Mouse (Mus musculus): ENCODE measurements around the gene Lhx5. TPM values are rescaled to one million over a fixed set of nuclear protein-coding genes. Genes with fewer than 3 reads are reported as not detected.

The Lhx5 gene
- polyA plus RNA-seq, 1 experiment from 2014 or later, result not detected

- Histone ChIP-seq H3K4me2 (no peak overlapping the region), H3K9ac (no peak overlapping the region), H3K9me3 (no peaks in the 10 kb centered on the region), H3K27me3 (replicated peaks) (peaks cover 99% of the 10 kb centered on the region), H3K36me3 (no peaks in the 10 kb centered on the region), H3K4me3 (no peak overlapping the region), H3K4me1 (peaks cover 18% of the 10 kb centered on the region), H3K27ac (replicated peaks) (no peak overlapping the region)
- WGBS, result 1% methylated on average over 13 of the region's 13 CpGs
- ATAC-seq (ENCODE audit: extremely low read depth, insufficient number of reproducible peaks, low FRiP score, low TSS enrichment), result no peak
Observed at GRCm38 (mm10) chr5:120433135-120433760, 1.7 kb downstream of the Lhx5 start.

- H3K4me2 ChIP-seq, result no peak overlapping the region
- ATAC-seq (ENCODE audit: extremely low read depth, insufficient number of reproducible peaks, low FRiP score, low TSS enrichment), result no peak
- H3K4me3 ChIP-seq, result no peak overlapping the region
- H3K27me3 ChIP-seq (replicated peaks), result peaks cover 100% of the 10 kb centered on the region
- H3K4me1 ChIP-seq, result peaks cover 19% of the 10 kb centered on the region
- no peak overlapping the region for H3K9ac ChIP-seq
- no peaks in the 10 kb centered on the region for H3K36me3 ChIP-seq
- 1% methylated on average over 21 of the region's 21 CpGs for WGBS
- H3K27ac ChIP-seq (replicated peaks), result no peak overlapping the region
- H3K9me3 ChIP-seq, result no peaks in the 10 kb centered on the region
Observed at GRCm38 (mm10) chr5:120434231-120434735, 2.8 kb downstream of the Lhx5 start.

GRCm38 (mm10) chr5:120435006-120435681, 3.6 kb downstream of the Lhx5 start:
- no peaks in the 10 kb centered on the region for H3K9me3 ChIP-seq
- no peaks in the 10 kb centered on the region for H3K36me3 ChIP-seq
- H3K9ac ChIP-seq, result no peak overlapping the region
- ATAC-seq (ENCODE audit: extremely low read depth, insufficient number of reproducible peaks, low FRiP score, low TSS enrichment), result no peak
- H3K4me2 ChIP-seq, result no peak overlapping the region
- 1% methylated on average over 44 of the region's 44 CpGs for WGBS
- peaks cover 28% of the 10 kb centered on the region for H3K4me1 ChIP-seq
- H3K4me3 ChIP-seq, result peak overlapping the region; percentile 52; the same call in 1 of the 2 replicates
- H3K27me3 ChIP-seq (replicated peaks), result peaks cover 100% of the 10 kb centered on the region
- no peak overlapping the region for H3K27ac ChIP-seq (replicated peaks)

GRCm38 (mm10) chr5:120435731-120436501, 4.4 kb downstream of the Lhx5 start:
- H3K4me1 ChIP-seq, result peaks cover 31% of the 10 kb centered on the region
- H3K9ac ChIP-seq, result peak overlapping the region; percentile 34; the same call in 1 of the 2 replicates

GRCm38 (mm10) chr5:120436885-120437495, 5.5 kb downstream of the Lhx5 start:
- peaks cover 31% of the 10 kb centered on the region for H3K4me1 ChIP-seq
- H3K36me3 ChIP-seq, result no peaks in the 10 kb centered on the region
- peaks cover 96% of the 10 kb centered on the region for H3K27me3 ChIP-seq (replicated peaks)
- H3K27ac ChIP-seq (replicated peaks), result no peak overlapping the region
- ATAC-seq (ENCODE audit: extremely low read depth, insufficient number of reproducible peaks, low FRiP score, low TSS enrichment), result no peak
- no peak overlapping the region for H3K9ac ChIP-seq
- H3K4me3 ChIP-seq, result no peak overlapping the region
- no peak overlapping the region for H3K4me2 ChIP-seq
- no peaks in the 10 kb centered on the region for H3K9me3 ChIP-seq
- WGBS, result 2% methylated on average over 18 of the region's 18 CpGs

More at GRCm38 (mm10) chr5:120435731-120436501, 4.4 kb downstream of the Lhx5 start:
- under 1% methylated on average over 46 of the region's 47 CpGs for WGBS
- peaks cover 99% of the 10 kb centered on the region for H3K27me3 ChIP-seq (replicated peaks)
- H3K4me3 ChIP-seq, result peak overlapping the region; percentile 52
- peak overlapping the region; percentile 75 for H3K4me2 ChIP-seq
- no peak for ATAC-seq (ENCODE audit: extremely low read depth, insufficient number of reproducible peaks, low FRiP score, low TSS enrichment)
- no peak overlapping the region for H3K27ac ChIP-seq (replicated peaks)
- H3K9me3 ChIP-seq, result no peaks in the 10 kb centered on the region
- no peaks in the 10 kb centered on the region for H3K36me3 ChIP-seq

GRCm38 (mm10) chr5:120437539-120437938, 6.0 kb downstream of the Lhx5 start:
- Histone ChIP-seq H3K27ac (replicated peaks) (no peak overlapping the region), H3K4me3 (peak overlapping the region; percentile 37; the same call in 1 of the 2 replicates), H3K9me3 (no peaks in the 10 kb centered on the region), H3K27me3 (replicated peaks) (peaks cover 96% of the 10 kb centered on the region), H3K4me1 (peaks cover 31% of the 10 kb centered on the region), H3K36me3 (no peaks in the 10 kb centered on the region), H3K4me2 (peak overlapping the region; percentile 44; the same call in 1 of the 2 replicates), H3K9ac (no peak overlapping the region)
- WGBS, result 2% methylated on average over 17 of the region's 17 CpGs
- no peak for ATAC-seq (ENCODE audit: extremely low read depth, insufficient number of reproducible peaks, low FRiP score, low TSS enrichment)

GRCm38 (mm10) chr5:120437986-120438385, 6.5 kb downstream of the Lhx5 start:
- WGBS, result 1% methylated on average over 33 of the region's 33 CpGs
- H3K9me3 ChIP-seq, result no peaks in the 10 kb centered on the region
- no peak overlapping the region for H3K27ac ChIP-seq (replicated peaks)
- H3K27me3 ChIP-seq (replicated peaks), result peaks cover 96% of the 10 kb centered on the region
- no peak overlapping the region for H3K9ac ChIP-seq
- ATAC-seq (ENCODE audit: extremely low read depth, insufficient number of reproducible peaks, low FRiP score, low TSS enrichment), result no peak
- peak overlapping the region; percentile 44 for H3K4me2 ChIP-seq
- peaks cover 31% of the 10 kb centered on the region for H3K4me1 ChIP-seq
- peak overlapping the region; percentile 37 for H3K4me3 ChIP-seq
- H3K36me3 ChIP-seq, result no peaks in the 10 kb centered on the region

- Histone ChIP-seq H3K9ac (no peak overlapping the region), H3K4me3 (no peak overlapping the region), H3K4me1 (peaks cover 31% of the 10 kb centered on the region), H3K9me3 (no peaks in the 10 kb centered on the region), H3K4me2 (no peak overlapping the region), H3K27ac (replicated peaks) (no peak overlapping the region), H3K27me3 (replicated peaks) (peaks cover 96% of the 10 kb centered on the region), H3K36me3 (no peaks in the 10 kb centered on the region)
- WGBS, result 1% methylated on average over 13 of the region's 13 CpGs
- ATAC-seq (ENCODE audit: extremely low read depth, insufficient number of reproducible peaks, low FRiP score, low TSS enrichment), result no peak
Observed at GRCm38 (mm10) chr5:120438469-120438868, 7.0 kb downstream of the Lhx5 start.

- H3K4me3 ChIP-seq, result peak overlapping the region; percentile 48
- peak overlapping the region; percentile 71; the same call in 1 of the 2 replicates for H3K4me2 ChIP-seq
- no peak overlapping the region for H3K27ac ChIP-seq (replicated peaks)
- WGBS, result 2% methylated on average over 27 of the region's 27 CpGs
- H3K36me3 ChIP-seq, result no peaks in the 10 kb centered on the region
- H3K9ac ChIP-seq, result no peak overlapping the region
- no peak for ATAC-seq (ENCODE audit: extremely low read depth, insufficient number of reproducible peaks, low FRiP score, low TSS enrichment)
- H3K27me3 ChIP-seq (replicated peaks), result peaks cover 96% of the 10 kb centered on the region
- H3K4me1 ChIP-seq, result peaks cover 31% of the 10 kb centered on the region
- no peaks in the 10 kb centered on the region for H3K9me3 ChIP-seq
Observed at GRCm38 (mm10) chr5:120438991-120439710, 7.7 kb downstream of the Lhx5 start.

GRCm38 (mm10) chr5:120439887-120440670, 8.6 kb downstream of the Lhx5 start:
- WGBS, result under 1% methylated on average over 61 of the region's 61 CpGs
- H3K36me3 ChIP-seq, result no peaks in the 10 kb centered on the region
- H3K4me2 ChIP-seq, result peak overlapping the region; percentile 71
- H3K4me1 ChIP-seq, result peaks cover 31% of the 10 kb centered on the region
- no peaks in the 10 kb centered on the region for H3K9me3 ChIP-seq
- peaks cover 96% of the 10 kb centered on the region for H3K27me3 ChIP-seq (replicated peaks)
- H3K27ac ChIP-seq (replicated peaks), result no peak overlapping the region
- ATAC-seq (ENCODE audit: extremely low read depth, insufficient number of reproducible peaks, low FRiP score, low TSS enrichment), result no peak
- H3K4me3 ChIP-seq, result peak overlapping the region; percentile 48
- H3K9ac ChIP-seq, result 0 out of 2 replicates have a peak overlapping the region, but pooled peaks have one; percentile 40
